Mouse (Mus musculus): ENCODE measurements around the gene Npas3. TPM values are rescaled to one million over a fixed set of nuclear protein-coding genes. Genes with fewer than 3 reads are reported as not detected.

Gene Npas3
- polyA plus RNA-seq, 1 experiment from 2014 or later: 0.08 TPM

- H3K27me3 ChIP-seq (ENCODE audit: insufficient read depth, low read length): no peaks in the 10 kb centered on the region
- 70% methylated on average over 14 of the region's 14 CpGs for WGBS (ENCODE audit: insufficient replicate concordance)
Observed at GRCm38 (mm10) chr12:53338349-53338948, 90.0 kb downstream of the Npas3 start.

GRCm38 (mm10) chr12:53342741-53343140, 94.3 kb downstream of the Npas3 start:
- H3K27me3 ChIP-seq (ENCODE audit: insufficient read depth, low read length): no peaks in the 10 kb centered on the region
- DNase-seq: no peak
- no peak for ATAC-seq
- H3K36me3 ChIP-seq (replicated peaks; ENCODE audit: insufficient read depth, low read length): no peaks in the 10 kb centered on the region
- WGBS (ENCODE audit: insufficient replicate concordance): 74% methylated on average over 9 of the region's 9 CpGs
- no peak overlapping the region for H3K4me3 ChIP-seq (ENCODE audit: low read depth, low read length)
- H3K4me2 ChIP-seq (ENCODE audit: low read depth, low read length): no peak overlapping the region
- no peak overlapping the region for H3K27ac ChIP-seq (ENCODE audit: low read depth)
- H3K4me1 ChIP-seq (ENCODE audit: insufficient read depth): no peaks in the 10 kb centered on the region
- no peak overlapping the region for H3K9ac ChIP-seq (replicated peaks)
- H3K9me3 ChIP-seq (ENCODE audit: low read length): no peaks in the 10 kb centered on the region
- no peak for TF ChIP-seq EP300 (IDR thresholded peaks at IDR 0.05; ENCODE audit: low read depth)
- no peak for TF ChIP-seq CTCF (IDR thresholded peaks at IDR 0.05; ENCODE audit: low read depth)

More at GRCm38 (mm10) chr12:53338349-53338948, 90.0 kb downstream of the Npas3 start:
- no peak for TF ChIP-seq CTCF (IDR thresholded peaks at IDR 0.05; ENCODE audit: low read depth)
- no peak for TF ChIP-seq EP300 (IDR thresholded peaks at IDR 0.05; ENCODE audit: low read depth)
- Histone ChIP-seq H3K4me3 (ENCODE audit: low read depth, low read length) (no peak overlapping the region), H3K4me2 (ENCODE audit: low read depth, low read length) (no peak overlapping the region), H3K4me1 (ENCODE audit: insufficient read depth) (no peaks in the 10 kb centered on the region), H3K27ac (ENCODE audit: low read depth) (no peak overlapping the region), H3K9ac (replicated peaks) (no peak overlapping the region), H3K36me3 (replicated peaks; ENCODE audit: insufficient read depth, low read length) (no peaks in the 10 kb centered on the region), H3K9me3 (ENCODE audit: low read length) (no peaks in the 10 kb centered on the region)
- DNase-seq (no peak), ATAC-seq (no peak)

- 75% methylated on average over 7 of the region's 7 CpGs for WGBS (ENCODE audit: insufficient replicate concordance)
- no peak overlapping the region for H3K4me2 ChIP-seq (ENCODE audit: low read depth, low read length)
- H3K9ac ChIP-seq (replicated peaks): no peak overlapping the region
- H3K36me3 ChIP-seq (replicated peaks; ENCODE audit: insufficient read depth, low read length): no peaks in the 10 kb centered on the region
- H3K4me1 ChIP-seq (ENCODE audit: insufficient read depth): no peaks in the 10 kb centered on the region
- TF ChIP-seq EP300 (IDR thresholded peaks at IDR 0.05; ENCODE audit: low read depth): no peak
- TF ChIP-seq CTCF (IDR thresholded peaks at IDR 0.05; ENCODE audit: low read depth): no peak
- H3K27ac ChIP-seq (ENCODE audit: low read depth): no peak overlapping the region
- DNase-seq (no peak), ATAC-seq (no peak)
- no peak overlapping the region for H3K4me3 ChIP-seq (ENCODE audit: low read depth, low read length)
- H3K9me3 ChIP-seq (ENCODE audit: low read length): no peaks in the 10 kb centered on the region
- no peaks in the 10 kb centered on the region for H3K27me3 ChIP-seq (ENCODE audit: insufficient read depth, low read length)
Observed at GRCm38 (mm10) chr12:53351860-53352259, 103.4 kb downstream of the Npas3 start.

- Histone ChIP-seq H3K36me3 (replicated peaks; ENCODE audit: insufficient read depth, low read length) (no peaks in the 10 kb centered on the region), H3K27ac (ENCODE audit: low read depth) (no peak overlapping the region), H3K4me1 (ENCODE audit: insufficient read depth) (no peaks in the 10 kb centered on the region), H3K4me2 (ENCODE audit: low read depth, low read length) (no peak overlapping the region), H3K4me3 (ENCODE audit: low read depth, low read length) (no peak overlapping the region), H3K27me3 (ENCODE audit: insufficient read depth, low read length) (no peaks in the 10 kb centered on the region), H3K9me3 (ENCODE audit: low read length) (no peaks in the 10 kb centered on the region), H3K9ac (replicated peaks) (no peak overlapping the region)
- ATAC-seq: no peak
- TF ChIP-seq CTCF (IDR thresholded peaks at IDR 0.05; ENCODE audit: low read depth): no peak
- TF ChIP-seq EP300 (IDR thresholded peaks at IDR 0.05; ENCODE audit: low read depth): no peak
- 83% methylated on average over 5 of the region's 5 CpGs for WGBS (ENCODE audit: insufficient replicate concordance)
- no peak for DNase-seq
Observed at GRCm38 (mm10) chr12:53365751-53366150, 117.3 kb downstream of the Npas3 start.

- DNase-seq (no peak), ATAC-seq (no peak)
- H3K27me3 ChIP-seq (ENCODE audit: insufficient read depth, low read length): no peaks in the 10 kb centered on the region
- TF ChIP-seq CTCF (IDR thresholded peaks at IDR 0.05; ENCODE audit: low read depth) (no peak), EP300 (IDR thresholded peaks at IDR 0.05; ENCODE audit: low read depth) (no peak)
- no peak overlapping the region for H3K9ac ChIP-seq (replicated peaks)
- no peaks in the 10 kb centered on the region for H3K4me1 ChIP-seq (ENCODE audit: insufficient read depth)
- 73% methylated on average over 8 of the region's 8 CpGs for WGBS (ENCODE audit: insufficient replicate concordance)
- H3K4me3 ChIP-seq (ENCODE audit: low read depth, low read length): no peak overlapping the region
- no peak overlapping the region for H3K4me2 ChIP-seq (ENCODE audit: low read depth, low read length)
- H3K9me3 ChIP-seq (ENCODE audit: low read length): no peaks in the 10 kb centered on the region
- no peaks in the 10 kb centered on the region for H3K36me3 ChIP-seq (replicated peaks; ENCODE audit: insufficient read depth, low read length)
- no peak overlapping the region for H3K27ac ChIP-seq (ENCODE audit: low read depth)
Observed at GRCm38 (mm10) chr12:53384851-53385250, 136.4 kb downstream of the Npas3 start.

GRCm38 (mm10) chr12:53405856-53406255, 157.4 kb downstream of the Npas3 start:
- H3K4me1 ChIP-seq (ENCODE audit: insufficient read depth): no peaks in the 10 kb centered on the region
- no peak for DNase-seq
- TF ChIP-seq EP300 (IDR thresholded peaks at IDR 0.05; ENCODE audit: low read depth) (no peak), CTCF (IDR thresholded peaks at IDR 0.05; ENCODE audit: low read depth) (no peak)
- no peaks in the 10 kb centered on the region for H3K27me3 ChIP-seq (ENCODE audit: insufficient read depth, low read length)
- H3K9me3 ChIP-seq (ENCODE audit: low read length): no peaks in the 10 kb centered on the region
- H3K9ac ChIP-seq (replicated peaks): no peak overlapping the region
- no peak overlapping the region for H3K27ac ChIP-seq (ENCODE audit: low read depth)
- WGBS (ENCODE audit: insufficient replicate concordance): 50% methylated on average over 4 of the region's 4 CpGs
- H3K36me3 ChIP-seq (replicated peaks; ENCODE audit: insufficient read depth, low read length): no peaks in the 10 kb centered on the region
- ATAC-seq: no peak
- no peak overlapping the region for H3K4me2 ChIP-seq (ENCODE audit: low read depth, low read length)
- no peak overlapping the region for H3K4me3 ChIP-seq (ENCODE audit: low read depth, low read length)
